Mouse (Mus musculus): ENCODE measurements around the gene Slc46a2. TPM values are rescaled to one million over a fixed set of nuclear protein-coding genes. Genes with fewer than 3 reads are reported as not detected.
A peak's percentile ranks its signal among the peaks of the same experiment; 100 is the strongest.

The Slc46a2 gene
- polyA plus RNA-seq, 1 experiment from 2014 or later = 81.4 TPM

DNA sequence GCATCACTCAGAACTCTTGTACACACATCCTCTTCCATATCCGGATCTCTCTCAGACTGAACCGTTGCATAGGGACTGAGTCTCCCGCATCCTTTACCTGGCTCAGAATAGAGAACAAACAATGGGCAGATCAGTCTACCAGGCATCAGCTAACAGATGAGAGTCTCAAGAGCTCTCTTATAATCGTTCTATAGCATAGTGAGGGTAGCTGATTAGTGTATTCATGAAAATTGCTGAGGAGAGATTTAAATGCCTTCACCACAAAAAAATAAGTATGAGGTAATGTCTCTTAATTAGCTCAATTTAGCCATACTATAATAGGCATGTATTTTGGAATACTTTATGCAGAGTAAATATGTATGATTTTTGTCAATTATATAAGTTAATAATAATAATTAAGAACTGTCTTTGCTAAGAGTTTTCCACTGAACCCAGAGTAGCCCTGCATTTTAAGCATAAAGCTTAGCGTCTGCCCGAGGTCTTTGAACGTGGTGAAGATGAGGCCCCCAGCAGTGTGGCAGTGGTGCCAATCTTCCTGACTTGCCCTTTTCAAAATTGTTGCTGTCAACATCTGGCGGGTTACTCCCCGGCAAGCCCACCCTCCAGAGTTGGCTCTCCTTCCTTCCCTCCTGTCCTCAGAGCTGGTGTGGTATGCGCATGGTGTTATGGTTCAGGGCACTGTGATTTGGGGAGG lies 23.0 kb downstream of the Slc46a2 start:
- DNase-seq (ENCODE audit: low spot score) = no peak

DNA sequence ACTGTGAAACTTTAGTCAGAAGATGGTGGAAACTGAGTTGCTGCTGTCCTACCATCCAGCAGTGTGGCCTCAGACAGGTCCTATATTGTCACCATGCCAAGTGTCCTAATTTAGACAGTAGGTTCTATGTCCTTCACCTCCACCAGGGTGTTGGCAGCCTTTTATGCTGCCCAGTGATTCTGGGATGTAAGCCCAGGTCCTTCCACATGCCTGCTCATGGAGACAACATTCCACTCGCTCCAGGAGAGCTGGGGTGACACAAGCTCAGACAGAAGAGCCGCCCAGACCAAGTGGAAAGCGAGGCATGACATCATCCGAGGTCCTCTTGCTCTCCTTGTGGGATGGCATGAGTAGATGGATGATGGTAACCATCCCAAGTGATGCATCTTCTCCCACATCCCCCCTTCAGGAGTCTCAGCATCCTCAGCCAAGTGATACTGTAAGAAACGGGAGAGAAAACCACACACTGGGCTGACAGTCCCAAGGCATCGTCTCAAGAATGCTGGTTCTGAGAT lies 24.7 kb downstream of the Slc46a2 start:
- DNase-seq (ENCODE audit: low spot score) = no peak

DNA sequence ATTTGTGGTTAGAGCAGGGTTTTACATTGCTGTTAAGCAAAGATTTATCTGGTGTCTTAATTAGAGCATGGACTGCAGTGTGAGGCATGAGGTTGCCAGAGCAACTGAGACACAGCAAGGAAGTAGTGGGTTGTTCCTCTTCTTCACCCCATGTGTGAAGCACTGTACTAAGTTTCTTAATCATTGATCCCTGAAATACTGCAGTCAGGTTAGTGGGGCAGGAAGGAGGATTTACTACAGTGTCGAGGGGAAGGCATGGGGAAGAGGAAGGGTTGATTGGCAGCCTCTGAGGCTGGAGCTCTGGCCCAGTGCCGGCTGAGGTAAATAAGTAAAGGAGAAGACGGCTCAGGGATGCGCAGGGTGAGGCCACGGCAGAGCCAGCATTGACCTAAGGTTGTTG lies 26.8 kb downstream of the Slc46a2 start:
- DNase-seq (ENCODE audit: low spot score) = no peak

DNA sequence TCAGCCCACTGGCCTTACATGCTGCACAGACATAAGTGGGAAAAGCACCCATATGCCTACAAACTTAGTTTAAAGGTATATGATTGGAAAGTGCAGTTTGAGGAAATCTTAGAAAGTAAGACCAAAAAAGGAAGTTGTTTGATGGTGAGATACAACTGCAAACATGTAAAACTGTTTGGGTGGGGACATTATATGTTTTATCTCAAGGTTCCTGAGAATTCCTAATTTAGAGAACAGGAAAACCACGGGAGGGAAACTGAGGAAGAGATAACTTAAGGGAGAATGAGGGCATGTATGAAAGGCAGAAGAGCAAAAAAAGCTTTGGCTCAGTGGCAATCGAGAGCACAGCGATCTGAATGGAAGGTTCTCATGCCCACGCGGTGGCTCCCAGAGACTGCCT lies 27.8 kb downstream of the Slc46a2 start:
- no peak for DNase-seq (ENCODE audit: low spot score)

DNA sequence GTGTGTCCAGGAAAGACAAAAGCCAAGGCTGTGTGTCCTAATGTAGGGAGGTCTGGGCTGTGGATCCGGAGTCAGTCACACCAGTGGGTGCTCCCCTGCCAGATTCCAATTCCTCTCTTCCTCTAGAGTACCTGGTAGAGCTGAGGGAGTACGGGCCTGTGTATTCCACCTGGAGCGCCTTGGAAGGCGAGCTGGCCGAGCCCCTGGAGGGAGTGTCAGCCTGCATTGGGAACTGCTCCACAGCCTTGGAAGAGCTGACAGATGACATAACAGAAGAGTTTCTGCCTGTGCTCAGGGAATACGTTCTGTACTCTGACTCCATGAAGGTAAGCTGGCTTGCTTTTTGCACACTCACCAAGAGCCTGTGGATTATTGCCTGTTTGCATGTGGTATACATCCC lies 28.6 kb downstream of the Slc46a2 start:
- DNase-seq (ENCODE audit: low spot score) = no peak

DNA sequence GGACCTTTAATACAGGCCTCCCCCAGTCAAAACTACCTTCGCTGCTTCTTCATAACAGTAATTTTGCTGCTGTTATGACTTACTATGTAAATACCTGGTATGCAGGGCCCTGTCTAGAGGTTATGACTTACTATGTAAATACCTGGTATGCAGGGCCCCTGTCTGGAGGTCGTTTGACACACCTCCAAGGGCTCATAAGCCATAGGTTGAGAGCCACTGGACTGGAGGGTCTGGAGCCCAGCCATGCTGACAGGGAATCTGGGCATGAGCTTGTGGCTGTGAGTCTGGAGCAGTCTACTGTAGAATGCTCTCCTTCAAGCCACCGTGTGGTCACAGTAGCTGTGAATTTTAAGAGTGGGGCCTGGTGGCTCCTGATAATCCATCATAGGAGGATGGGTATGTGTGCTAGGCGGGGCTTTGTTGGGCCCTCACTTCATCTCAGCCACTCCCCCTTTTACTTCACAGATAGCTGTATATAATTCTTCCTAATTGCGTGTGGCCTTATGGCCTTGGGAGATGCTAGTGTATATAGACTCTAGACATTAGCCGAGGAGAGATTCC lies 30.6 kb downstream of the Slc46a2 start:
- no peak for DNase-seq (ENCODE audit: low spot score)

DNA sequence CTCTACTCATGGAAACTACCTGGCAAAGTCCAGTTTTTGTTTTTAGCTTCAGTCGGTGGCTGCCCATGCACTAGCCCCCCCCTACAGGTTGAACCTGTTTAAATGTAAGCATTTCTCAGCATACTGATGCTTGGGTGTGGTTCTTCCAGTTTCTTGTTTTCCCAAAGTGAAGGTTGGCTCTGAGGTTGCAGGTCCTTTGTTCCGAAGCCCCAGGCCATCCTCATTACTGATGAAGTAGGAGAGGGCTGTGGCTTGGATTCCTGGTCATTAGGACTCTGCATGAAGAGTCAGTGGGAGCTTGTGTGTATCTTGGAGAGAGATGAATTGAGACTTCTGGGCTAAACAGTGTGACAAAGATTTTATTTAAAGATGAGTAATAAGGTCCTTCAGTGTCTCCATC lies 33.6 kb downstream of the Slc46a2 start:
- no peak for DNase-seq (ENCODE audit: low spot score)

DNA sequence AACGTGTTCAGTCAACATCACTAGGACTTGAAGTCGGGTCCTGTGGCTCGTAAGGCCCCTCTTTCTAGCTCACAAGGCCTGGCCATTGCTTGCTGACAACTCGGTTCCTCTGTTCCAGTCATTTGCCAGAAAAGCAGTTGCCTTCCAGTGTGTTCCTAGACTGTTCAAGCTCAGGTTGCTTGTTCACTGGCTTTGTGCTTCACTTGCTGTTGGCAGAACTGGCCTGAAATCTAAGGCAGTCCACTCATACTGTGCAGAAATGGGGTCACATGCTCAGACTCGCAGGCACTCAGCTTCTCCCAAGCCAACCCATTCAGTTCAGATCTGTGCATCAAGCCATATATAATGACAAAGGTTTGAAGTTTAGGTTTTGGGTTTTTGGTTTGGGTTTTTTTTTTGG lies 34.1 kb downstream of the Slc46a2 start:
- DNase-seq (ENCODE audit: low spot score) = no peak

DNA sequence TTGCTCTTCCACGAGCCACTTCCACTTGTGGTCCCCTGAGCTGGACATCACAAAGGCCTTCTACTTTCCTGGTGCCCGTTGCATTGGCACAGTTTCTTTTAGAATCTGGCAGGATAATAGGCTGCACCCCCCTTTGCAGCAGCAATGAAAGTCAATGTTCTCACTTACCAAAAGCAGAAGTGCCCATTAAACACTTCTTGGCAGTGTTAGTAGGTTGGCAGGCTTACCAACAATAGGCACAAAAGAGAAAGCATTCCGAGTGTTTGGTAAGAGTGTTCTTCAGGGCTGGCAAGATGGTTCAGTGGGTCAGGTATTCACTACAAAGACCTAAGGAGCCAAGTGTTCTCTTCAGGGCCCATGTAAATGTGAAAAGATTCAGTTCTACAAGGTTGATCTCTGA lies 35.4 kb downstream of the Slc46a2 start:
- no peak for DNase-seq (ENCODE audit: low spot score)

DNA sequence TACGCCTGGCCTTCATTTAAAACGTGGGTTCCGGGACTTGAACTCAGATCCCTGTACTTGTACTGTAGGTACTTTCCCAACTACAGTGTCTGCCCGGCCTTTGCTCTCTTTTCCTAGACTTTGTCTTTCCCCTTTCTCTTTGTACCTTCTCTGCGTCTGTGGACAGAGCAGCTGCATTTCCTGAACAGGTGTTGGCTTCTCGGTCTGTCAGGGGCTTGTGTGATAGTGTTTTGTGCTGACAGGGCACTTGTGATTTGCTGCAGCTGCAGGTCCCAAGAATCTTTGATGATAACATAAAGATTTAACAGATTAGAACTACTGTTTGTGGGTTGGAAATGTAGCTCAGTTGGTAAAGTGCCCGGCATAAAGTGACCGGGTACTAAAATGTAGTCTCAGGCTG lies 36.3 kb downstream of the Slc46a2 start:
- DNase-seq (ENCODE audit: low spot score) = peak; percentile 75

DNA sequence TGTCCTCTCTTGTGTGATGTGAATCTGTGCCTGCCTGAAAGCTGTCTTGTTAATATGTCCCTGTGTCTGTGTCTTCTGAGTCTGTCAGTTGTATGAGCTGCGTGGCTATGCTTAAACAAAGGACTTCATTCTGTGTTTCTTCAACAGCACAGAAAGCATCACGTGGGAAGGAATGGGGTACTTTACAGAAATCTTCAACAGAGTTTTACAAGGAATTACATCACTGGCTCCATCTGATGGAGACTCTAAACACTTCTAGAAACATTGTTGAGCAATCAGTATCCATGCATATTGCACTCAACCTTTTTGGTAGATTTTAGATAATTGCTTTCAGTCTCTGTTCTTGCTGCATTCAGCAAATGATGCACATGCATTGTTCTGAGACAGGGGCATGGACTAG lies 37.8 kb downstream of the Slc46a2 start:
- no peak for DNase-seq (ENCODE audit: low spot score)

DNA sequence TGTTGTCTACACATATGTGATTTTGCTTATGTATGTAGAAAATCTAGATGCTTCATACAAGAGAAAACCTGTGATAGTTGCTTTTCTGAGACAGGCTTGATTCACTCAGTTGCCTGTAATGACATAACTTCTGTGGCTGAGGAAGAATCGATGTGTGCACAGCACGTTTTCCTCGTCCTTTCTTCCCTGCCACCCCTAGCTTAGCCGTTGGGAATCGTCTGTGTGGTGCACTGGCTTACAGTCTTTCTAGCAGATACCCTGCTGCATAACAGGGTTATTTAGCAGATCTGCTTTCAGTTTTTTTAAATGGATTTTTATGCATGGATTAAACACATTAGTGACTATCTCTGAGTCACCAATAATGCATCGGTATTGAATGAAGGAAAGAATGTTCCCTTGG lies 38.3 kb downstream of the Slc46a2 start:
- DNase-seq (ENCODE audit: low spot score) = no peak

DNA sequence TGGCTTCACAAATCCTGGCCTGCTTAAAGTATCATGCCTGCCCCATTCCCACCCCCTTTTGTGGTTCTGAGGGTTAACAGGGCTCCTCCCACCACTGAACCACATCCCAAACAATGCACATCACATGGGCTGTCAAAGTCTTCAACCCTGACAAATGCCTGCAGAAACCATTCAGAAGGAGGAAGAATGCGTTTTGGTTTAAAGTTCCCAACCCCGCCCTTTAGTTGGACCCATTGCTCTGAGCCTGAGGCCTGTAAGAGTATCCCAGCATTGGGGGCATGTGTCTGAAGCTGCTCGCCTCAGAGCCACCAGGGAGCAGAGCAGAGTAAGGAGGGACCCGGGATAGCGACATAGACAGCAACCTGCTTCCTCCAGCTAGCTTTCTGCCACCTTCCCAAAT lies 41.0 kb downstream of the Slc46a2 start:
- peak; percentile 23 for DNase-seq (ENCODE audit: low spot score)

DNA sequence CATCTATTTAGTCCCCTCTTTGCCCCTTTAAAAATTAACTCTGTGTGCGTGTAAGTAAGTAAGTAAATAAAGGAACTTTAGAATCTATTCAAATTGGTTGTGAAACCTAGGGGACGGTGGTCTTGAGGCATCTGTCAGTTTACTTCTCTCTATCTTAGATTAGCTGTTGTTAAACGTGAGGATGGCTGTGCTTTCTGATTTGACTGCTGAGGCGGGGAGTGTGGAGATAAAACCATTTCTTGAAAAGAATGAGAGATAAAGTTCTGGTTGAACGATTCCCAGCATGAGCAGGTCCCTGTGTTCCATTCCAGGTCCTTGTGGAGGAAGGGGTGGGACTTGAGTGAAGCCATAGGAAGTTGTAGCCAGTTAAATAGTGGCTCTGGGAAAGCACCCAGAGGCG lies 41.6 kb downstream of the Slc46a2 start:
- no peak for DNase-seq (ENCODE audit: low spot score)

DNA sequence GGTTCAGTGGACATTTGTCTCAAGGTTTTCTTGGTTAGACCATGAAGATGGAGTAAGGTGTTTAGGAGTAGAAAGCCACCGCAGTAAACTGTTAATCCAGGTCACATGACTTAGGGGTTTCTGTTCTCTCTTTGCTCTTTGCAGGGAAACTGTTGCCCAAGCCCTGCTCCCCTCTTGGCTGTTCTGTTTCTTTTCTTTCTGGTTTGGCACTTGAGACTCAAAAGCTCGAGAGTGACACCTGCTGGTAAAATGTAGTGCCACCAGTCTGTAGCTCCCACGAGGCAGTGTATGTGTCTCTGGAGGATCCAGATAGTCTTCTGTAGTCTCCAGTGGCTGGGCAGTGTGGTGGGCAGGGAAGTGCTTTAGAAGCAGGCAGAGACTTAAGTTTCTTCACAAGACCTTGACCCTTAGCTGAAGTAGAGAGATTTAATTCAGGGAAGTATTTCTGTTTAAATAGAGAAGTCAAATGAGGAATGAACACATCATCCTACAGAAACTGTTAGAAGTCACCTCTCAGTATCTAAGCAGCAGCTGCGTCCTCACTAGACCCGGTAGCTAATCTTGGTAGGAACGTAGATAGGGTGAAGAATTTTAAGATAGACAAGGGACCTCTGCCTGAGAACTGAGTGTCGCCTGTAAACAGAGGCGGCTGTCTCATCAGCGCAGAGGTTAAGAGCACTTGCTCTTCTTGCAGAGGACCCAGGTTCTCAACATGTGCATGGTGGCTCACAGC lies 43.8 kb downstream of the Slc46a2 start:
- peak; percentile 86 for DNase-seq (ENCODE audit: low spot score)

DNA sequence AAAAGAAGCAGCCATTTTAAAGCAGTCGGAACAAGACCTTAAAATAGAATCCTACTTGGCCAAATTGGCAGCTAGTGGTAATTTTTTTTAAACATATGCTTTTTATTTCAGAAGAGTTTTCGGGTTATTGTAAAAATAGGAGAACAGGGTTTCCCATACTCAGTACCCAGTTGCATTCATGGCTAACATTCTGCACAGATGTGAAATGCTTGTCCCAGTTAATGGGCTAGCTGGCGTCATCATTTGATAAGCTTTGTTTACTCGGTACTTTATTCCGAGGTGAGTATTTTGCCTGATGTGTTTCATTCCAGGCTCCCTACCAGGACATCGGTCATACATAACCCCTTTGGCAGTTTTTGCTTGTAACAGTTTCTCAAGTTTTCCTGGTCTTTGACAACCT lies 44.4 kb downstream of the Slc46a2 start:
- DNase-seq (ENCODE audit: low spot score) = no peak

DNA sequence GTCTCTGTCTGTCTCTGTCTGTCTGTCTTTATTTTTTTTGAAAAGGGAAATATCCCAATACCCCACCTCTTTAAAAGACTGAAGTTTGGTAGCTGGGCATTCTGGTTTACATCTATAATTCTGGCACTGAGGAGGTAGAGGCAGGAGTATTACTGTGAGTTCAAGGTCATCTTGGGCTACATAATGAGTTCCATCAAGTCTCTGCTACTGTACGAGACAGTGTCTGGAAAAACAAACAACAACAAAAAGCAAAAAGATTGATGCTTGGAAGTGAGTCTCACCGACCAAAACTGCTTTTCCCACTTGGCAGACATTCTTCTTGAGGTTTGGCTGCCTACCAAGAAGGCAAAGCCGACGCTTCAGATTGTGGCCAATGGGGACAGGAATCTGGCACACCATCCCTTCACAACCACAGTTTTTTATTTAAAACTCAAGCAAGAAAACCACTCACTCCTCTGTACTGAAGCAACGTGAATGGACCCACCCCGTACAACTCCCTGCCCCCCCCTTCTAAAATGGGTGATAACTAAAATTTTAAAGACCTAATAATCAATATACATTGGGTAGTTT lies 45.3 kb downstream of the Slc46a2 start:
- DNase-seq (ENCODE audit: low spot score) = no peak

DNA sequence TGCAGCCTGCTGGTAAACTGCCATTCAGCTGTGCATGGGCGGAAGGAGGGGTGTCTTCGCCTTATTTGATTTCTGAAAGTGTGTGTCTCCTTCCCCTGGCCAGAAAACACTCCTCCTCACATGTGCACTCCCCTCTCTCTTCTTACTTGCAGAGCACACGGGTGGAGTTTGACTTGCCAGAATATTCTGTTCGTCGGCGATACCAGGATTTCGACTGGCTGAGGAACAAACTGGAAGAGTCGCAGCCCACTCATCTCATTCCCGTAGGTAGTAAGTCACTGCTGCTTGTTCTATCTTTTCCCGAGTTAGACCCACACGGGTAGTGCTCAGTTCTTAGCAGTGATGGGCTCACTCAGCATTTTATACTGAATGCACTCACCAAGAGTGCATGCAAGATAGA lies 46.8 kb downstream of the Slc46a2 start:
- no peak for DNase-seq (ENCODE audit: low spot score)

DNA sequence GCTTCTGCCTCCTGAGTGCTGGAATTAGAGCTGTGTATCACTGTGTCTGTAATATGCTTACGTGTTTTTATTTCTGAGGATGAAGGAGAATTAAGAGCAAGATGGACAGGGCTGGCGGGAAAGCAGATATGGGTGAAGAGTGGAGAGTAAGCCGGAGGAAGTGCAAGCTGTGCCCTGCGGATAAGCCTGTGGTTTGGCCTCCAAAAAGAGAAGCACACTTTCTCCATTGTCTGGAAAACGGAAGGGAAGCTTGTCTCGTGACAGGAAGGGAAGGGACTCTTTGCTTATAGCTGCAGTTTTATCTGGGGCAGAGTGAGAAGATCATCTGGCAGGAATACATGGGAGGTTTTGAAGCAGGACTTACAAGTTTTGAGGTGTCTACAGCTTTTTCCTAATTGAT lies 51.0 kb downstream of the Slc46a2 start:
- no peak for DNase-seq (ENCODE audit: low spot score)

DNA sequence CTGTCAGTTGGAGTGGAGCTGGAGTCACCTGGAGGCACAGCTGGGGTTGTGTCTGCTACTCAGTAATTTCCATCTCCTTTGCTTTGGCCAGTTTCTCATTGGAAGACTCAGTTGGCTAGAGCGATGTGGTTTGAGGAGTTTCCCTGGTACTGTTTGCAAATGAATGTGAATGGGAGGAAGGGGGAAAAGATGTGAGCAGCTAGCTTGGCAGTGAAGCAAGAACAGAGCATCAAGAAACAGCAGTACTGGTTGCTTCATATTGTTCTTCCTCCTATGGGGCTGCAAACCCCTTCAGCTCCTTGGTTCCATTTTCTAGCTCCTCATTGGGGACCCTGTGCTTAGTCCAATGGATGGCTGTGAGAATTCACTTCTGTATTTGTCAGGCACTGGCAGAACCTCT lies 52.5 kb downstream of the Slc46a2 start:
- no peak for DNase-seq (ENCODE audit: low spot score)

DNA sequence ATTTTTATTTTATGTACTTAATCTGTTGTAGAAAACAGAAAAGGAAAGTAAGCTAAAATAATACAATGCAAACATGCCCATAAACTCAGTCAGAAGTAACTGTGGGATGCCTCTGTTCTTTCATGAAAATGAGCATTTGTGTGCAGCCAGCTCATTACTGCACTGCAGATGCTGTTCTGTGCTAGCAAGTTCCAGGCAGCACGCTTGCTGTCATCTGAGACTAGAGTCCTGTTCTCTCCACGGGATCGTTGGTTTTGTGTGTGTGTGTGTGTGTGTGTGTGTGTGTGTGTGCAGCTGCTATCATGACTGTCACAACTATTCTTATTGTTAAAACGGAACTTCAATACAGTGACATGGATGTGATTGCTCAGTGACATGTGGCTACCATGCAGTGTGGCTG lies 53.0 kb downstream of the Slc46a2 start:
- no peak for DNase-seq (ENCODE audit: low spot score)

DNA sequence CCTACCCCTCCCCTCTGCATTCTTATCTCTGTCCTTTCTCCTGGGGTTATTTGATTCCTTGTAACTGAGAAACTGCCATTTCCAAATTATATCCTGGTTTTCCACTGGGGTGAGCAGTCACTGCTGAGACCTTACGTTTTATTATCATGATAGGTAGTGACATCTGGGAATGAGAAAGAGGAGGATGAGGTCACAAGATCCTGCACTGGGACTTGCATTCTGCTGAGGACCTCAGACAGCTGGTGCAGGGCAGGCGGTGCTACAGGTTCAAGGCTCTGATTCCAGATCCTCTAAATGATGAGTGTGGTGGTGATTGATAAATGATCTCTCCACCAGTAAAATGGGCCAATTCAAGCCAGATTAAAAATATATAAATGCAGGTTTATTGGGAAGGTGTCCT lies 54.4 kb downstream of the Slc46a2 start:
- no peak for DNase-seq (ENCODE audit: low spot score)
